Mouse (Mus musculus) c-Kit-positive CD71-positive TER-119-positive erythroid progenitor cells, embryonic 14.5 days (primary cell): ENCODE data around the gene Lrrn4cl.
A peak's percentile ranks its signal among the peaks of the same experiment; 100 is the strongest.
"Not testable (repeated sequence)": the region's sequence is repeated elsewhere in the genome, so short reads cannot be mapped to it uniquely, and the experiment has no call there.

Experiments
- DNase-seq: peaks from one replicate; pipeline ENCODE4 v3.0.0-alpha.2; 2013; ENCODE audit warnings: low spot score

Gene Lrrn4cl

DNA sequence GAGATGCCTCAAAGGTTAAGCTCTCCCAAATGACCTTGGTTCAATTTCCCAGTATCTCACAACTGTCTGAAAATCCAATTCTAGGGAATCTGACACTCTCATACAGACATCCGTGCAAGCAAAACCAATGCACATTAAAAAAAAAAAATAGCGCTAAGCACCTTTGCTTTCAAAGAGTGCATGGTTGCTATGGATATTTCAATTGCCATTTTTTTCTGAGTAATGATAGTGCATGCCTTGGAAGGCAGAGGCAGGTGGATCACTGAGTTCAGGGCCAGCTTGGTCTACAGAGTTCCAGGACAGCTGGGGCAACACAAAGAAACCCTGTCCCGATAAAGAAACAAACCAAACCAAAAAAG, 30.4 kb downstream of the Lrrn4cl start:
- DNase-seq, result no peak

DNA sequence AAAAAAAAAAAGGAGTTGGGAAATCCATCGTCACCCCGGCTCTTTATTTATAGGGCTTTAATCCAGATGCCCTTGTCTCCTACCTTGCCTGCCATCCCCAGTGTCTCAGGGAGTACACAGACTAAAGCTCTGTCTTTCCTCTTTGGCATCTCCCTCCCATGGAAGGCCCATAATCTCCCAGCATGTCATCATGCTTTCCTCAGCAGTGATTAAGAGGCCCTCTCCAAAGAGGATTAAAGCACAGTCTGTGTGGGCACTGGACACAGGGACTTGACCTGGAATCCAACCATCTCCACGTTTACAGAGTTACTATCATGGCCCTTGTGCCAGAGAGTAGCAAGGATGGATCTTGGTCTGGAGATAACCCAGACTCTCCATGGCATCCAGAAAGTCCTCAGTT, 33.0 kb downstream of the Lrrn4cl start, which contains the start of the genes Lbhd1 and Gm49403:
TSS of gene Lbhd1 (plus strand) at position 117 of the 400 bp plus-strand sequence.
TSS of gene Gm49403 (plus strand) at position 315 of the 400 bp plus-strand sequence.
- DNase-seq, result no peak

DNA sequence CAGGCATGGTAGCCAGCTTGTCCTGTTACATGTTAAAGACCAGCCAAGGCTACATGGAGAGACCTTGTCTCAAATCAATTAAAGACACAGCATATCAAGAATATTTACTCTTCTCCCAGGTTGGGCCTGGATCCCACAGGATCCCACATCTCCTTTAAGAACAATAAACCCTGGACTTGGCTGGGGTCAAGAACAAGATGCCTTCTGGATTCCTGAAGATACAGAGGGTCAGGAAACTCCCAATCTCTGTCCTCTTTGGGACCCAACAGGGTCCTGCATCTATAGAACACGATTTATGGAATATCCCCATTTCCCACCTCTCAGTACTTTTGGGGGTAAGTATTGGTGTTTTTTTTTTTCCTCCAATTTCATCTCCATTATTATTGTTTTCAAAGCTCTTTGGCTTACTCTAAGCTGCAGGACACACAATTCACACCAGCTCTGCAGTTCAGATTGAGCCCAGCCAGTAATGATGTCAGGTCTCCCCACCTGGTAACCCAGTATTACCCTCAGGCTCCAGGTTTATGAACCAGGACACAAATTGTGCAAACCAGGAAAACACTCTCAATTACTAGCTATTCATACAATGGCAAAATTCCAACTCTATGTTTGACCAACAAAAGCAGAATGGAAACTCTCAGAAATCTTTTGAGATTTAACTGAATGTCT, 36.5 kb downstream of the Lrrn4cl start:
- no peak for DNase-seq

DNA sequence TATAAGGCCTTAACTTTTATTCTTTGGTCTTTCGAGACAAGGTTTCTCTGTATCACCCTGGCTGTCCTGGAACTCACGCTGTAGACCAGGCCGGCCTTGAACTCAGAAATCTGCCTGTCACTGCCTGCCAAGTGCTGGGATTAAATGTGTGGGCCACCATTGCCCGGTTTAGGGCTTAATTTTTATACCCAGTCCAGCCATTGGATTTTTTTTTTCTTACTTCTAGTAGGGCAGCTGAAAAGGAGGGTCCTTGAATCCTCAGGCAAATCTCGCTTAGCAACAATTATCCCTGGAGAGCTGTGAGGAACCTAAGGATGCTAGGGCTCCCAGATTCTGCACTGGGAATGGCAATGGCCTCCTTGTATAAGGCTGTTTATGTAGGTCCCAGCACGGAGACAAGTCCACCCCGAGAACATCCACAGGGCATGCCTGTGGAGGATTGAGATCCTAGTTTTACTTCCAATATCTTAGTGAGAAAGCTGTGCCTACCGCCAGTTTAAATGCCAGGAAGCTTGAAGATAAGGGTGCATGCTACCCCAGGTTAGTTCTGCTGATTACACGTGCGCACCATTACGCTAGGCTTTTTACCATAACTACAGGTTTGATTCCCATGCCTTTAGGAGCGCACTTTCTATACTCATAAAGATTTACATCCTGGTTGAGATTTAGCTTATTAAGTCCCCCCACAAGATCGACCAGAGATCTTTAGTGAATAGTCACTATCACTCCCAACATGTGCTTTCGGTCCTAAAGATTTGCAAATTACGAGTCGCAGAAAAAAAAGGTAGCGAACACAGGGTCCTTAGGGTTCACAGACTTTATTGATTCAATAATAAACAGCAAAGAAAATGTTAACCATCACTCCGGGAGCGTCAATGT, 37.3 kb downstream of the Lrrn4cl start:
- DNase-seq, result peak; percentile 59

DNA sequence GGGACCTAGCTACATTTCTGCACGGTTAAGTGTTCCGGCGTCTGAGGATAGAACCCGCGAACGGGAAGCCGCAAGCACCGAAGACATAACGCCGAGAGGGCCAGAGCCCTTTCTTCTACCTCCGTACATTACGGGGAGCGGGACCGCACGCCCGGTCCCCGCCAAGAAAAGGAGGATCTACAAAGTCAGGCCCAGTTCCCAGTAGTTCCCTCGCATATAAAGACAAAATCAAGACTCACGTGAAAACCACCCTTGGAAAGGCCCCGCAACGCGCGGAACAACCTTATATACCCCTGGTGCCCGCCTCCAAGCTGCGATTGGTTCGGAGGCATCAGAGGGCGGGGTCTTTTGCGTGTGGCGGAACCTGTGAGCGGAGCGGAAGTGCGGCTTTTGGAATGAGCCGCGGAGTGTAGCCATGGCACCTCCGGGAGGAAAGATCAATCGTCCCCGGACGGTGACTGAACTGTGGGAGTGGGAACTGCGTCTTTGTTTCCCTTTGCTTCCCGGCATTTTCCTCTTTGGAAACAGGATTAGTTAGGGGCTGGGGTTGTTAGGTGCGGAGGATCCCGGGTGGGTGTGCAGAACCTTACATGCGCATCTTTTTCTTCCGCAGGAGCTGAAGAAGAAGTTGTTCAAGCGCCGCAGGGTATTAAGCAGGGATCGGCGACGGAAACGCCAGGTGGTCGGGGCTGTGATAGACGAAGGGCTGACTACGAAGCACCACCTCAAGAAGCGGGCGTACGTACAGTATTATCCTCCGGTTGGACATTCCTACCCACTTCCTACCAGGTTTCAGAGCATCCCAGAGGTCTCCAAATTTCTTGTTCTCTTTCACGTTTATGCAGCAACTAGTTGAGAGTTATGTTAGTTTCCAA, 38.2 kb downstream of the Lrrn4cl start, which contains the start of the genes 1810009A15Rik and Gm49416:
TSS of gene 1810009A15Rik (plus strand) at position 343 of the 875 bp plus-strand sequence.
TSS of gene Gm49416 (plus strand) at position 416 of the 875 bp plus-strand sequence.
- peak; percentile 97 for DNase-seq

DNA sequence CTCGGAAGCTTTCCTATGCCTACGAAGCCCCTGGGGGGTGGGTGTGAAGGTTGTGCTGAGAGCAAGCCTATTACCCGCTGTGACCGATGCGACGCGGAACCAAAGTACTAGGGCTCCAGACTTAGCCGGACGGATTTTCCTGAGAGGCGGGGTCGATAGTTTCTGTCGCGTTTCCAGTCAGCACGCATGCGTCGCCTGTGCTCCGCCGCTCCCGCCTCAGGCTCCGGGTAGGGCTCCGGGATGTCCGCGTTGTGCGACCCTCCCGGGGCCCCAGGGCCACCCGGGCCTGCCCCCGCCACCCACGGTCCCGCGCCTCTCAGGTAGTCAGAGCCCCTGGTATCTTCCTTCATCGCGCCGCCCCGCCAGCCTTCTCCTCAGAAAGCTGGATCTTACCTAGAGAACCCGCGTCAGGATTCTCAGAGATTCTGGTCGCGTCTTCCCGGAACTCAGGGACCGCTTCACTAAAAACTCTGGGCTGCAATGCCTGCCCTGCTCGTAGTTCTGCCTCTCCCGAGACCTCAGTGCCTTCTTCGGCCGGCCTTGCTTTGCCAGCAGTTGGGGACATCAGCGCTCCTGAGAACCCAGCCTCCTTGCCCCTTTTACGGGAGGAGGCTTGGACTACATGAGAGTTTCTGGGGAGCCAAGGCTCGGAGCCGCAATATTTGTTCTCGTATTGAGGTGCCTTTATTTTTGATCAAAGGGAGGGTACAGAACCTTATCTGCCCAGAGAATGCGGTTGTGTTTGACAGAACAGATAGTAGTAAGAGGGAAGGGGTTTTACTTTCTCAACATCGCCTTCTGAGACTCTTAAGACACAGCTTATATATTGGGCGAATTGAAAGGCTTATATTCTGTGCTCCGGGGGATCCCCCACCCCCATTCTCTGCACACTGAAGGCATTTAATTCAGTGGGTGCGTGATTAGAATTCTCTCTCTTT, 42.5 kb downstream of the Lrrn4cl start, which contains the start of gene Ints5:
TSS of gene Ints5 (plus strand) at position 177 of the 938 bp plus-strand sequence.
- DNase-seq, result peak; percentile 88

DNA sequence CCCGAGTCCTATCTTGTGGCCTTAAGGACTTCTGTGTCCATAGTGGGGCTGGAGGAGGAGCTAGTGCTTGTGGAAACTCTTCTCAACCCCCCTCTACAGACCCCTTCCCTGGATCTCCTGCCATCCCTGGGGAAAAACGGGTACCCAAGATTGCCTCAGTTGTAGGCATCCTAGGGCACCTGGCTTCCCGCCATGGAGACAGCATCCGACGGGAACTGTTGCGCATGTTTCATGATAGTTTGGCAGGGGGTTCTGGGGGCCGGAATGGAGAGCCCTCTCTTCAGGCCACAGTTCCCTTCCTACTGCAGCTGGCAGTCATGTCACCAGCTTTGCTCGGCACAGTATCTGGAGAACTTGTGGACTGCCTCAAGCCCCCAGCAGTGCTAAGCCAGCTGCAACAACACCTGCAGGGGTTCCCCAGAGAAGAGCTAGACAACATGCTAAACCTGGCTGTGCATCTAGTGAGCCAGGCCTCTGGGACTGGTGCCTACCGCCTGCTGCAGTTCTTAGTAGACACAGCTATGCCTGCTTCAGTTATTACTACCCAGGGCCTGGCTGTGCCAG, 44.9 kb downstream of the Lrrn4cl start:
- DNase-seq, result no peak

DNA sequence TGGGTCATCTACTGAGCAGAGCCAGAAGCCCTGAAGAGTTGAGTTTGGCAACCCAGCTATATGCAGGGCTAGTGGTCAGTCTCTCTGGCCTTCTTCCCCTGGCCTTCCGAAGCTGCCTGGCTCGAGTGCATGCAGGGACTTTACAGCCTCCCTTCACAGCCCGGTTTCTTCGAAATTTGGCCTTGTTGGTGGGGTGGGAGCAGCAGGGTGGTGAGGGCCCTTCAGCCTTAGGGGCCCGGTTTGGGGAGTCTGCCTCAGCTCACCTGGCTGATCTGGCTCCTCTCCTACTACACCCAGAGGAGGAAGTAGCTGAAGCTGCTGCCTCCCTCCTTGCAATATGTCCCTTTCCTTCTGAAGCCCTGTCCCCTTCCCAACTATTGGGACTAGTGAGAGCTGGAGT, 45.7 kb downstream of the Lrrn4cl start:
- not testable (repeated sequence) for DNase-seq

DNA sequence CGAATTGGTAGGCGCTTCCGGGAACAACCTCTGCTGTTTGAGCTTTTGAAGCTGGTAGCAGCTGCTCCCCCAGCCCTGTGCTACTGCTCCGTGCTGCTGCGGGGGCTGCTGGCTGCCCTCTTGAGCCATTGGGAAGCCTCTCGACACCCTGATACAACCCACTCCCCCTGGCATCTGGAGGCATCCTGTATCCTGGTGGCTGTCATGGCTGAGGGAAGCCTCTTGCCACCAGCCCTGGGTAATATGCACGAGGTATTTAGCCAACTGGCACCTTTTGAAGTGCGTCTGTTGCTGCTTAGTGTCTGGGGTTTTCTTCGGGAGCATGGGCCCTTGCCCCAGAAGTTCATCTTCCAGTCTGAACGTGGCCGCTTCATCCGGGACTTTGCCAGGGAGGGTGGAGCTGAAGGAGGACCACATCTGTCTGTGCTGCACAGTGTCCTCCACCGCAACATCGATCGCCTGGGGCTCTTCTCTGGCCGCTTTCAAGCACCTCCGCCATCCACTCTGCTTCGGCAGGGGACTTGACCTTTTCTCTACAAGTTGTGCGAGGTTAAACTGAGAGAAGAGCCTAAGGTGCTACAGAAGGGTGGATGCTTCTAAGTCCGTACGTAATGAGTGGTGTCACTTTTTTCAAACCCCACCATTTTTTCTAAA, 46.8 kb downstream of the Lrrn4cl start:
- DNase-seq, result not testable (repeated sequence)

DNA sequence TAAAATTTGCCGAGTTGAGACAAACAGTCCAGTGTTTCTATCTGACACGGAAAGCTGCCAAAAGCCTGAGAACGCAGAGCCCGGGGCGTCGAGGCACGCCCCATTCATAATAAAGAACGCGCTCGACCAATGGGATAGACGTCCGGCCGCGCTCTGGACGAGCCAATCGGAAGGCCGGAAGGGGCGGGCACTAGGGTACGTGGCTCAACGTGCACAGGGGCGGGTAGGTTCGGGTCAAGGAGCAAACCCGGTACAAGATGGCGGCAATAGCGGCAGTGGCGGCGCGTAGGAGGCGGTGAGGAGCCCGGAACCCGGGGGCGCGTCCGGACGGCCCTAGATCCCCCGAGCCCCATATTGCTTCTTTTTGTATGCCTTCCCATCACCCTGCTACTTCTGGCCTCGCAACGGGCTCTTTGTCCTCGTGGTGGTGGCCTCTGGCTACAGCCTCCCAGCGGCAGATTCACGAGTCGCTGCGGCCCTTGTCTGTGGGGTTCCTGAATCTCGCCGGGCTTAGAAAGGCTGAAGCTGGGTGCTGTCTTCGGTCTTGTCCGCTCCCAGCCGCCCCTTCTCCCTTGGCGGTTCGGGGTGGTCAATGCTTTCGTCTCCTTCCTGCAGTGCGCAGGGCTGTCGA, 47.4 kb downstream of the Lrrn4cl start, which contains the start of gene Ganab:
TSS of gene Ganab (plus strand) at position 207 of the 631 bp plus-strand sequence.
- peak; percentile 96 for DNase-seq

DNA sequence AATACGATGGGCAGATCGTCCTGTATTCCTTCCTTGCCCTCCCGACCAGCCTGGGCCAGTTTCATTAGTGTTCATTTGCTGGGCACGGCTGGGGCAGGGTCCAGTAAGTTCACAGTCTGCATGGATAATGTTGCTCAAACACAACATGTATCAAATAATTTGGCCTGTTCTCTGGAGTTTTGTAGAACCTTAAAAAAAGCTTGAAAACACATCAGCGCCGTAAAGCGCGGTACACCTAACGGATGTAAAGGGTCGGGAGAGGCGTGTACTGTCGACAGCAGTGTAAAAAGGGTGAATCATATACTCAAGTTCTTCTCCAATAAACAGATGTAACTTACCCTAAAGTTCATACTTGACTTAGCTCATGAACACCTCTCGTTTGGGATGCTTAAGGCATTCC, 48.0 kb downstream of the Lrrn4cl start:
- peak; percentile 50 for DNase-seq

DNA sequence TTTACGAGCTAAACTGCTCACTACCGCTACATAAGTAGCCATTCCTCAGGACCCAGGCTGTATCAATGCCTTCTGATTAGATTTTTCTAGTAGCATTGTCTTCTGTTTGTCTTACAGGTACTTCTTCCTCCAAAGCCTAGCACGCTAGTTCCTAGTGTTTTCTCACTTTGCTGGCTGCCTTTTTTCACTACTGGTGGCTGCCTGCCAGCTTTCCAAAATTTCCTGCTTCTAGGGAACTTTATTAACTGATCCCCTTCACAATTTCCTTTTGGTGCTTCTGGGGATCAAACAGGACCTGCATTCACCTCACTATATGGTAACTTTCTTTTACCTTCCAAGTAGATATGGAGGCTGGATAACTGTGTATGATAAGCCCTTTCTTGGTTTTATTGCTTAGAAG, 48.5 kb downstream of the Lrrn4cl start:
- no peak for DNase-seq

DNA sequence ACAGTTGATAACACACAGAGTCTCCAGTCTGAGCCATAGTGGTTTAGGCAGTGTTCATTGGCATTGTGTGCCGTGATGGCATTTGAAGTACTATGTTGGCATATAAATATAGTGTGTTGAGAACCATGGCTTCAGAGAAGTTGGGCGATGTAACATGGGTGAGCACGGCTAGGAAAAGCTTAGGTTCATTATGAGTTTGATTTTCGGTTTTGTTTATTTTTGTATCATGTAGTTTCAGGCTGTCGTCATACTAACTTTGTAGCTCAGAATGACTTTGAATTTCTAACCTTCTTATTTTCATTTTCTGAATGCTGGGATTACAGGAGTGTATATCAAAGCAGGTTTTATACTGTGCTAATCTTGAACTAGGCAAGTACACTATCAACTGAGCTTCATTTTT, 52.8 kb downstream of the Lrrn4cl start:
- DNase-seq, result no peak
